Mouse (Mus musculus) right cerebral cortex, adult 2 months (tissue): ENCODE results near the gene Zfp58.
"Not testable (repeated sequence)": the region's sequence is repeated elsewhere in the genome, so short reads cannot be mapped to it uniquely, and the experiment has no call there.

ENCODE experiments used
- DNase-seq, 2 experiments: peaks; one replicate each; pipeline ENCODE4 v3.0.0; 2021 to 2022; ENCODE audit warnings: low spot score in 2 of 2

The Zfp58 gene

DNA sequence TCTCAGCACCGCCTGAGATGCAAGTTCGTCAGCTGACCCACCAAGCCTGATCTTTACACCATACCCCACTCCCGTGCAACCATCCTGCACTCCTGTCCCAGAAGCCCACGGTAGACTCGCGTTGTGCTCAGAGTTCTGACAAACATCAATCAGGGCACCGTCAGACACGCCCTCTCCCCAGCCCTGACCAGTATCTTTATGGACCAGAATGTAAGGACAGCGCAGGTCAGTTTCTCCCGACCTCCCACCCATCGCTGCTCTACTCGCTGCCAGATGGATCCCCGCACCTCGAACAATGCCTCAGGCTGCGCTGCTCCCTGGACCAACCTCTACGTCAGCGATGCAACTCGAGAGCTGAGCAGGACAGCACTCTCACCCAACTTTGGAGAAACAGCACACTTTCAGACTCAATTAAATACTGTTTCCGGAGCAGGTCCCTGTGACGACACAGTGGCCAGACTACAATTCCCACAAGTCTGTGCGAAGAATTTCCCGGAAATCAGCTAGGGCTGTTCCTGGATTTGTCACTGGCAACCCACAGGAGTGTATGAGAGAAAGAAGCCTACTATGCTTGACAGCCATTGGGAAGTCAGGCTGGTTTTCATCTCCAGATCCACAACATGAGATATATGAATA lies at the start of gene Zfp58:
Gene Zfp58, minus strand, starts transcription at position 472 of the 636 bp plus-strand sequence.
- DNase-seq, result peak; percentile 89 to 95

DNA sequence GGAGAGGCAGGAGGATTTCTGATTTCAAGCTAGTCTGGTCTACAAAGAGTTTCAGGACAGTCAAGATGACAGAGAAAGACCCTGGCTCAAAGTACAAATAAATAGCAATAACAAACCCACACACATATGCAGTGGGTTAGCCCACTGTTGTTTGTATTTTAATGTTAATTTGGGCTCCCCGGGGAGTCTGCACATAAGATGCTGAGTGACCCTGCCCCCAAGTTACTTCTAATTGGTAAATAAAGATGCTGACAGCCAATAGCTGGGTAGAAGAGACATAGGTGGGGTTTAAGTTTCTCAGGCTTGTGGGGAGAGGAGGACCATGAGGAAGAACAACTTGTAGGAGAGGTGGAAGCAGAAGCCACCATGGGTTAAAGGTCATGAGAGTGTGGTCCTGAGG lies 45.6 kb upstream of the Zfp58 start:
- DNase-seq, result no peak

DNA sequence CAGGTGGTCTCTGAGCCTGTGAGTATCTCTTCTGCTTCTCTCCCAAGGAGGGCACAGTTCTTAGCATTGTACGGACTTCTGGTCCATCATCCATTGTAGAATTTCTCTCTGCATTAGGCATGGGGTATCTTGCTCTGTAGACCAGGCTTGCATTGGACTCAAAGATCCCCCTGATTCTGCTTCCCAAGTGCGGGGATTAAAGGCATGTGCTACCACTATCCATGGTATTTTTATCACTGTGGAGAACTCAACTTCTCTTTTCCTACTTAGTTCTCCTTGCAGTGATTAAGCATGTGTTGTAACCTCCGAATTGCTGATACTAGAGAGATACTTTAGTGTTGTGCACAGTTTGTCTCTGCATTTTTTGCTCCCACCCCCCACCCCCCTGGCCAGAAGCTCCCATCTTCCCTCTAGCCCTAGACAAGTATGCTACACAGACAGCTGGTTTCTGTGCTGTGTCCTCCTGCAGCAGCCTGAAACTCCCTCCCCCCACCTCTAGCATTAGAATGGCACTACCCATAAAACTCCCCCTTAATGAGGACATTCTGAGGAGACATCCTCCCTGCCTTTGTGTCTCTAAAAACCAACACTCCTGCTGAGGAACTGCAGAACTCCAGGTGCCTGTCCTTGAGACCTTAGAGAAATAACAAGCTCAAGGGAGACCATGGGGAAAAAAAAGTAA lies 26.8 kb upstream of the Zfp58 start:
- DNase-seq, result no peak

DNA sequence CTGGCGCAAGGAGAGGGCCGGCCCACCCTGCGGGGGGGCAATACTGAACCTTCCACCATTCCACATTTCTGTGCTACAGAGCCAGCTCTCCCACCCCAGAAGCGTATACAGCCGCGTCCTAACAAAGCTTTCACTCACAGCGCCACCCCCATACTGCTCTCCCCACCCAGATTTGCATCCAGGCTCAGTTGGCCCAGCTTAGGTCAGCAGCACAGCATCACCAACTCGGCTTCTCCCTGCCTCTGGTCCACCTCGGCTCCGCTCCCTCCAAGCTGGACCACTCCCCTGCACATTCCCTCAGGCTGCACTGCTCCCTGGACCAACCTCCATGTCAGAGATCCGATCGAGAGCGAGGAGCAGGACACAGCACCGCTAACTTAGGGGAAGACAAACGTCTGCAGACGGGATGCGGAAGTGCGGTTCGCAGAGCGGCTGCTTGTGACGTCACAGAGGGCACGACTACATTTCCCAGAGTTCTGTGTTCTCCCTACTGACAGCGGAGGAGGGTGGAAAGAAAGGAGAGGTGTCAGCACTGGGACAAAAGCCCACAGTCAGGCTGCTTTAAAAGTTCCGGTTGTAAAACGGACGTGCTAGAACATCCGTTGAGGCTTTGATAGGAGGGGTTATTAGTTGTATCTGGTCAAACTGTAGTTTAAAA lies 25.5 kb upstream of the Zfp58 start, which contains the start of the genes Gm26965 and Zfp87:
Gene Gm26965, minus strand, starts transcription at position 399 of the 658 bp plus-strand sequence.
Gene Zfp87, minus strand, starts transcription at position 425 of the 658 bp plus-strand sequence.
- DNase-seq, result peak; percentile 94 to 97

DNA sequence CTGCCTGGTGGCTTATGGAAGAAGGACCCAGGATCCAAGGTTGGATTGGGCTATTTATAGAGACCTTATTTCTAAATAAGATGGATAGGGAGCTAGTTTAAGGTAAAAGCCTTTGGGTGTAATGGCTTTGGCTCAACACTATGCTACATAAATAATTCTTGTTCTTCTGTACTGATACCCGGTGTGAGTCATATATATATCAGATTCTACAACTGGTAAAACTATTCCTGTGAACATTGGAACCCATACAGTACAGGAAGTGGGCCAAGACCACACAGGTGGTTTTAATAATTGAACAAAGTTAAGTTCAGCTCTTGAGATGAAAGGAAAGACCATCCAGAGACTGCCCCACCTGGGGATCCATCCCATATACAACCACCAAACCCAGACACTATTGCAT lies 553 bp upstream of the Zfp58 start:
- DNase-seq, result no peak

DNA sequence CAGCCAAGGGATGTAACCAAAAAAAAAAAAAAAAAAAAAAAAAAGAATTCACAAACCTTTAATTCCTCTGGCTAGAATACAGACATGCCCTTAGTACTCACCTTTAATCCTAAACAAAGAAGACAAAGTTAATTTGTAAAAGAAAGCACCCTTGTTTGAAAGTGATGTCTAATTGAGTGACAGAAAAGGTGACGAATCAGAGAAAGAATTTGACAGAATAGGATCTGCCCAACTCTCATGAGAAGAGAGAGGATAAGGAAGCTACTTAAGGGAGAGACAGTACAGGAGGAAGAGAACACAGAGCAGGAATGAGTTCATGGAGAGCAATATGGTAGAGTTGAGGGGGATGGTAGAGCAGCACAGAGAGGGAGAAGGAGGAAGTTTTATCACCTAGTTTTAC lies 4.7 kb downstream of the Zfp58 start:
- no peak for DNase-seq

DNA sequence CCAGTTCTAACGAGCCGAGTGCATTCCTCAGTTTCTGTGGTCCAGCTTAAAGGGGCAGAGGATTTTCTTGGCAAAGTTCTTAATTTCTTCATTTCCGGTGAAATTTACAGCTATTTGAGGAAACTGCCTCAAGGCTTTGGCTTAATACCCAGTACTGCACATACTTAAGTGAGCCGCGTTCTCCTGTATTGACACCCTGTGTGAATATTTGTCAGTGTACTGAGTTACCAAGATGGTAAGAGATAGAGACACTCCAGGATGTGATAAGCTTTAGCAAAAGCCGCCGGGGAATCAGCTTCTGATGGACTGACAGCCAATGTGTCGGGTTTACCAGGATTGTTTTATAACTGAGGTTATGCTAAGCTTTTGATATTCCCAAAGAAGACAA lies 15.9 kb downstream of the Zfp58 start:
- DNase-seq, result peak; percentile 10 to 41

DNA sequence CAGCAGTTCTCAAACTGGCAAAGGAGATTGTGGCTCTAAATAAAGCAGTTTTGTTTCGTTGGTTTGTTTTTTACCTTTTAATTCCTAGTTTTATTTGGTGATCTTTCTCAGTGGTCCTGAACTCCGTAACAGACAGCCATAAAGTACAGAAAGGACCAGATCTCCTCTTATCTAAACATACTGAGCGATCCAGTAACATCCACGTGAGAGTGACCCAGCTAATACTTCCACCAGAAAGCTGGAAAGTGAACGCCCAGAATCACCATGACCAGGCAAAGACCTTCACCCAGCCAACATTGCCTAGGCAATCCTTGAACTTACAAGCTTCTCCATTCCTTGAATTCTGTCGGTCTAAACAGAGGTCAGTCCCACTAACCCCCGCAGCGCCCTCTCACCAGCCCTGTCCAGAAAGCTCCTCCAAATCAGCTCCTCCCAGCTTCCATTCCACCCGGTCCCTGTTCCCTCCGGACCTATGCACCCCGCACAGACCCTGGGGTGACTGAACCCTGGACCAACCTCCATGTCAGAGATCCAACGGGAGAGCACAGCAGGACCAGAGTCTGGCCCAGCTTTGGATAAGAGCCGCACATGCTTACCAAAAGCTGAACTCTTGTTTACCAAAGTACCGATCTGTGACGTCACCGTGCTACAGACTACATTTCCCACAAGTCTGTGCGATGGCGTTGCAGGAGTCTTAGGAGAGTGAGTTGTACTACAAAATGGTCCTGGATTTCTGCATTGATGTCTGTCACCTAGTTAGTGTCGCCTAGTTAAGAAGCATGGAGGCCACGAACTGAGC lies 16.5 kb downstream of the Zfp58 start, which contains the start of gene Zfp874b:
Gene Zfp874b, minus strand, starts transcription at position 634 of the 799 bp plus-strand sequence.
- DNase-seq, result peak; percentile 90 to 96

DNA sequence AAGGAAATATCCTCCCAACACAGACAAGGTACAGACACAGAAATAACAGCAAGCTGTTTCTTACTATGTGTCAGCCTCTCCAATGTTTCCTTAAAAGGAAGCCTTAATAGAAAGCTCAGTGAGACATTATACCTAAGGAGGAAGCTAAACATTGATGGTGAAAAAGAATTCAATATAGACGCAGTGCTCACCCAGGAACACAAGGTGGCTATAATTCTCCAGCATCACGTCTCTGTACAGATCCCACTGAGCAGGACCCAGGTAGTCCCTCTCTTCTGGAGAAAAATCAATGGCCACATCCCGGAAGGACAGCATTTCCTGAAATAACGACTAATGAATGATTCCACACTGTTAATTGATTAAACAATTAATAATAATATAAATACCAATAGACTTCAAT lies 18.8 kb downstream of the Zfp58 start:
- DNase-seq, result no peak

DNA sequence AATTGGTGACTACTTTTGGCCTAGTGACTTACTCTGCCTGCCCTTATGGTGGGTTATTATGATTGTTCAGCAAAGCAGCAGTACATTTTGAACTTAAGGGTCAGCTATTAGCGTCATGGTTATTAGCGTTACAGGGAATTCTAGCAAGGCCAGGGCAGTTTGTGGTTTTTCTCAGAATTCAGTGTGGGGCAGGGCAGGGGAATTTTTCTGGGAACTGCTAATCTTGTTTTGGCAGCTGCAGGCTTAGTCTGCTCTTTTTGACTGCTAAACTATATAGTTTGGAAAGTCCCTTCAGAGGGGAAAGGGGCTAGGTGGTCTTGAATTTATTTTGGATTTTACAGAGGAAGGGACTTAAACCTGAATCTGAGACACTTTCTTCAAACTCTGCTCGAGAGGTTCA lies 31.1 kb downstream of the Zfp58 start:
- DNase-seq, result no peak

DNA sequence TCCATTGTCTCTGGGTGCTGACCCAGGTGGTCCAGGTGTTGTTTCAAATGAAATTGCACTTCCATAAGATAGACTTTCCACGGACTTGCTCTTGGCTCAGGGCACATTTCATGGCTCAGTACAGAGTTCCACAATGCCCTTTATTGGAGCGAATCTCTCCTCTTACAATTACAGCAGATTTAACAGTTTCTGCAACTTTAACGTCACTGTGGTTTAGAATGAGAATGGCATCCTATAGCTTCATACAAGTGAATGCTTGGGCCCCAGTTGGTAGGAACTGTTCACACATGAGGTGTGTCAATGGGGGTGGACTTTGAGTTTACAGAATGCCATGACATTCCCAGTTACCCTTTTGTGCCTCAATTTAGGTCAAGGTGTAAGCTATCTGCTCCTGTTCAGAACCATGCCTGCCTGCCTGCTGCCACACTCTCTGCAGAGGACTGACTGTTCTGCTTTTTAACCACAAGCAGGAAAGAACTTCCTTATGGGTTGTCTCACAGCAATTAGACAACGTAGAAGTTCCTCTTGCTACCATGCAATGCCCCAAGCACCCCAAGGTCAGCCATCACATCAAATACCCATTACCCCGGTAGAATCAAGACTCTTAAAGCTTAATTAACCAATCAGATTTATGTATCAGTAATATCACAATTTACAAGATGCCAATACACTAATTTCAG lies 36.7 kb downstream of the Zfp58 start:
- not testable (repeated sequence) for DNase-seq

DNA sequence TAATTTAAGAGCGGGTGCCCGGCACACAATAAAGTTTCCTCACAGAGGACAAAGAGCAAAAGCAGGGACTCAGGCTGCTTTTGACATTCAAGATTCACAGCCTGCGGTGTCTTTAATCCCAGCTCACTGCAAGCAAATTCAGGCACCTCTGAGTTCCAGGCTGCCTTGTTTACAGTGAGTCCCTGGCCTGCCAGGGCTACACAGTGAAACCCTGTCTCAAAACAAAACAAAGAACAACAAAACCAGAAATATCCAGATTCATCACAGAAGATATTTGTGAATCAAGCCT lies 48.4 kb downstream of the Zfp58 start:
- no peak for DNase-seq

DNA sequence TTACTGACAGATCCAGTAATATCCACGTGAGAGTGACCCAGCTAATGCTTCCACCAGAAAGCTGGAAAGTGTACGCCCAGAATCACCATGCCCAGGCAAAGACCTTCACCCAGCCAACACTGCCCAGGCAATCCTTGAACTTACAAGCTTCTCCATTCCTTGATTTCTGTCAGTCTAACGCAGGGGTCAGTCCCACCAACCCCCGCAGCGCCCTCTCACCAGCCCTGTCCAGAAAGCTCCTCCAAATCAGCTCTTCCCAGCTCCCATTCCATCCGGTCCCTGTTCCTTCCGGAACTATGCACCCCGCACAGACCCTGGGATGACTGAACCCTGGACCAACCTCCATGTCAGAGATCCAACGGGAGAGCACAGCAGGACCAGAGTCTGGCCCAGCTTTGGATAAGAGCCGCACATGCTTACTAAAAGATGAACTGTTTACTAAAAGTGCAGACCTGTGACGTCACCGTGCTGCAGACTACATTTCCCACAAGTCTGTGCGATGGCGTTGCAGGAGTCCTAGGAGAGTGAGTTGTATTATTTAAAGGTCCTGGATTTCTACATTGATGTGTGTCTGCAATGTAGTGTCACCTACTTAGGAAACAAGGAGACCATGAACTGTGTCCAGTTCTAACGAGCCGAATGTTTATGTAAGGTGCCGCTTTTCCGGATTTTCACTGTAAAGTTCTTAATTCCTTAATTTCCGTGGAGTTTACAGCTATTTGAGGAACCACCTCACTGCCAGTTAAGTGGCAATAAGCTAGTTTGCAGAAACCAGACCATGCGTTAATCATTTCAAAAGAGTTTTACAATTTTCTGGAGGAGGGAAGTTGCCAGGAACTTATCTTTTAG lies 49.0 kb downstream of the Zfp58 start, which contains the start of gene Zfp874a:
Gene Zfp874a, minus strand, starts transcription at position 453 of the 849 bp plus-strand sequence.
- DNase-seq, result peak; percentile 91 to 98
